Mouse (Mus musculus) adrenal gland, postnatal 25 days (tissue): ENCODE data around the gene Gm49711. TPM values are rescaled to one million over a fixed set of nuclear protein-coding genes. Genes with fewer than 3 reads are reported as not detected.
"Not testable (repeated sequence)": the region's sequence is repeated elsewhere in the genome, so short reads cannot be mapped to it uniquely, and the experiment has no call there.

Experiments used
- DNase-seq: peaks from one replicate; pipeline ENCODE4 v3.0.0; 2021; ENCODE audit warnings: mixed read lengths
- total RNA-seq: library from RNA; stranded (reverse); gene quantifications from 2 replicates; pipeline ENCODE4 v1.2.3, GENCODE M21; 2021

Gene Gm49711
- total RNA-seq, 1 experiment from 2014 or later, result not detected

- no peak for DNase-seq
These were observed 121.2 kb downstream of the Gm49711 start for GRCm38 (mm10) chr16:92179306-92179705.

GRCm38 (mm10) chr16:92183477-92183876 is 125.4 kb downstream of the Gm49711 start:
- no peak for DNase-seq

DNA sequence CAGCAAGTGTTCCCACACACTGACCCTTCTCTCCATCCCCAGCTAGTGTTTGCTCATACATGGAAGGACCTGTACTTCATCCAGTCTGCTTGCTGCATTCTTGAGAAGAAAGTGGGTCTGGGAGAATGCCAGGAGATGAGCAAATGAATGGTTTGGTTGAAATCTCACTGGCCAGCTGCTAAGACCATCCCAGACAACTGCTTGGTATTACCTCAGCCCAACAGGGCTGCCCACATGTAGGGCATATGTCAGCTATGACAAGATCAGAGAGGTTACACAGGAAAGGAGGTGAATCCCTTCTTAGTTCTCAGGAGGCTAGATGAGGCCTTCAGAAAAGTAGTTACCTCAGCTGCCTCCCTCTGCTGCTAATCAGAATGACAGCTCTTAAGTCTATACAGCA is 132.5 kb downstream of the Gm49711 start:
- no peak for DNase-seq

GRCm38 (mm10) chr16:92195094-92195493 is 137.0 kb downstream of the Gm49711 start:
- no peak for DNase-seq

DNA sequence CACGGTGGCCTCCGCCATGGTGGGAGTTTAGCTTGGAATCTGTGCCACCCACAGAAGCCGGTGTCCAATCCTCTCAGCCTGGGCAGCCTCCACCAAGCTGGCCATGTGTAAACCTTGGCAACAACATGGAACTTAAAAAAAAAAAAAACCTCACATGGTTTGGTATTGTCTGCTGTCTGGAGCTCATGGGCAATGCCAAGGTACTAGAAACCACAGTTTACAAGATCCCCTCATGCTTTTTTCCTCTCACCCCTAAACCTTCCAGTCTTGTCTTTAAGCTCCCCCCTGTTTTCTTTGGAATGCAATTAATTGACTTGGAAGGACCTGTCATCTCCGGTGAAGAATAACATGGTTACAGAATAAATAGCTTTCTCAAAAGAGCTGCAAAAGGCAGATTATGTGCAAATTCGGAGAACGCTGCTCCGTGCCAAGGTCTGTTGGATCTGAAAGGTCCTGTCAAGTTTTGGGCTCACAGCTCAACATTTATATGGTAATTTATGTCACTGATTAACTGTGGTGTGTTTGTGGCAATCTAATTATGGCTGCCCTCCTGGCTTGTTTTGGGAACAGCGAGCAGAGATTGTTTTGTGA is 138.7 kb downstream of the Gm49711 start:
- DNase-seq, result no peak

- DNase-seq, result no peak
These were observed 142.5 kb downstream of the Gm49711 start for GRCm38 (mm10) chr16:92200615-92201014.

- DNase-seq, result no peak
These were observed 145.5 kb downstream of the Gm49711 start for GRCm38 (mm10) chr16:92203599-92203998.

DNA sequence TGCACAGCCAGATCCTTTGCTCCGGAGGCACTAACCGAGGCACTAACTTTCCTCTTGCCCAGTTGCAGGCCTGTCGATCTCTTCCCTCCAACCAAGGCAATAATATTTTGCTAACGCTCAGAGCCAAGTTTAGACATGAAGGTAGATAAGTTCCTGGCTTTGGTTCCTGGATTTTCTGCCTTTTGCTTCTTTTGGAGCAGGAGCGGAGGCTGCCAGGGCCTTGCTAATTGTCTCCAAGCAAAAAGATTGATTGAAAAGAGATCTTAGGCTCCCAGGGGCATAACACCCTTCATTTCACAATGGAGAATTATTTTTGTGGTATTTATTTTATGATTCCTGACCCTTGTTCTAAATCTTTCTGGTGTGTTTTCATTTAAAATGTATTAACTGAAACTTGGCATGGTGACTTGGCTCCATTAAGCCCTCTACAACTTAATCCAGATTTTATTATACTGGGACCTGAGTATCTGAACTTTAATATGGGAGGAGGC is 151.2 kb downstream of the Gm49711 start:
- DNase-seq, result no peak

GRCm38 (mm10) chr16:92210316-92210715 is 152.2 kb downstream of the Gm49711 start:
- DNase-seq, result not testable (repeated sequence)

DNA sequence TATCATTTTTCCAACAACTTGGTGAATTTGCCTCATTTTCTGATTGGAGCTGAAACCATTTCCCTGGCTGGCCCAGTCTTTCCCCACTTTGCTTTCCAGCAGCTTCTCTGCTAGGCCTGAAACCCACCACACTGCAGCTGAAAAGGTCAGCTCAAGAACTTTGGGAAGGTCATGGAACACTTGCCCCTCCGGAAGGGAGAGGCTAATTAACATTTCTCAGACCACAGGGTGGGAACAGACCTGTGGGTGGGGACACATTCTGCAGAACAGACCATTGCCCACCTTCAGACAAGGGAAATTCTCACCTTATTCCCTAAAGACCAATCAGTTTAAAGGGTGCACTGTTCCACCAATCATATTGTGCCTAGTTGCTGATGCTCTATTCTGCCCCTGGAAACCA is 155.8 kb downstream of the Gm49711 start:
- not testable (repeated sequence) for DNase-seq

GRCm38 (mm10) chr16:92215599-92216390 is 157.7 kb downstream of the Gm49711 start:
- no peak for DNase-seq

GRCm38 (mm10) chr16:92220754-92221153 is 162.6 kb downstream of the Gm49711 start:
- no peak for DNase-seq

- DNase-seq, result no peak
These were observed 170.3 kb downstream of the Gm49711 start for GRCm38 (mm10) chr16:92228332-92228919.

- no peak for DNase-seq
These were observed 172.4 kb downstream of the Gm49711 start for GRCm38 (mm10) chr16:92230476-92230931.

GRCm38 (mm10) chr16:92234530-92234929 is 176.4 kb downstream of the Gm49711 start:
- DNase-seq, result no peak

GRCm38 (mm10) chr16:92235222-92235621 is 177.1 kb downstream of the Gm49711 start:
- no peak for DNase-seq

Other genes starting within 250 kb of the Gm49711 start
- gene Mrps6, start within 50 bp of the Gm49711 start, total RNA-seq, result 71.6 and 81.9 TPM in 2 replicates
- 23.6 and 33.2 TPM in 2 replicates for gene Slc5a3, start within 50 bp of the Gm49711 start, total RNA-seq
- not detected in 2 replicates for gene Kcne2, start 234.1 kb downstream of the Gm49711 start, total RNA-seq
- gene Smim11, start 243.0 kb downstream of the Gm49711 start, total RNA-seq, result 72.8 and 74.9 TPM in 2 replicates